Mouse (Mus musculus): ENCODE data around the gene Serac1.

- TF ChIP-seq CTCF (IDR thresholded peaks at IDR 0.05; ENCODE audit: borderline replicate concordance, control insufficient read depth, extremely low read depth, insufficient read depth, low read length, poor library complexity) (no peak), POLR2A (IDR thresholded peaks at IDR 0.05; ENCODE audit: control insufficient read depth, extremely low read depth, insufficient read depth, low read length, poor library complexity) (no peak)
These were observed 77.7 kb downstream of the Serac1 start for GRCm38 (mm10) chr17:6001836-6002235.
